Mouse (Mus musculus) right cerebral cortex, adult 18-20 months (tissue): Measurements from ENCODE around the gene Nrxn2.

Experiments used
- DNase-seq: peaks from one replicate; pipeline ENCODE4 v3.0.0; 2022; ENCODE audit warnings: mixed read lengths

Gene Nrxn2

GRCm38 (mm10) chr19:6416894-6417761 is 1.4 kb upstream of the Nrxn2 start:
- no peak for DNase-seq

GRCm38 (mm10) chr19:6418984-6419692 is 607 bp downstream of the Nrxn2 start:
- no peak for DNase-seq

- DNase-seq: no peak
Observed at GRCm38 (mm10) chr19:6419805-6420310, 1.3 kb downstream of the Nrxn2 start.

GRCm38 (mm10) chr19:6420481-6421210 is 2.1 kb downstream of the Nrxn2 start:
- DNase-seq: peak; percentile 80

DNA sequence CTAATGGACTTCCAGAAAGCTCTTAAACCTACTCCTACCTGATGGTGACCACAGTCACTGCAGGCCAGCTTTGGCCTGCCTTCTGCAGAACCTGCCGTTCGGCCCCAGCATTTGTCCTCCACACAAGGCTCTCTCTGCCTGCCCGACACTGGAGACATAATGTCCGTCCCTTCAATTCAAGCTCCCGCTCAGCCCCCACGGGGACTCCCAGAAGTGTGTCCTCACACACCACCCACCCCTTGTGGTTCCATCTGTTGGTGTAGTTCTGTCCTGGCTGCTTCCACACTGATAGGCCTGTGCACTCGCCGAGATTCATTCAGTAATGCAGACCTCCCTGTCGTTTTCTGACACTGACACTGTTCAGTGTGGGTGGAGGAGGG is 2.7 kb downstream of the Nrxn2 start:
- DNase-seq: peak; percentile 86

DNA sequence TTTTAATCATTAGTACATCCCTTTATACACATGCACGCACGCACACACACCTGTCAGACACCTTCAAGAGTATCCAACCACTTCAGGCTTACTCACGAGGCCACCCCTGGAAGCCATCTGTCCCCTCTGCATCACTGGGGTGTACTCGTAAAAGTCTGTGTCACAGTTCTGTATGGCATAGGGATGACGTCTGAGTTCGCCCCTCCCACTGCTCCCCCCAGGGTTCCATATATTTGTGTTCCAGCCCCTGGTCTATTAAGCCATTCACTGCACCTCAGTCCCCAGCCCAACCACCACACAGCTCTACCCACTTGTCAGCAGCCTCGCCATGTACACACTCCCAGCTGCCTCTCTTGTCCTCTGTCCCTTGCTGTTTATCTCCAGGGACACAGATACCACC is 3.5 kb downstream of the Nrxn2 start:
- DNase-seq: no peak

GRCm38 (mm10) chr19:6423241-6423640 is 4.7 kb downstream of the Nrxn2 start:
- DNase-seq: peak; percentile 83

GRCm38 (mm10) chr19:6424137-6424881 is 5.8 kb downstream of the Nrxn2 start:
- DNase-seq: no peak

DNA sequence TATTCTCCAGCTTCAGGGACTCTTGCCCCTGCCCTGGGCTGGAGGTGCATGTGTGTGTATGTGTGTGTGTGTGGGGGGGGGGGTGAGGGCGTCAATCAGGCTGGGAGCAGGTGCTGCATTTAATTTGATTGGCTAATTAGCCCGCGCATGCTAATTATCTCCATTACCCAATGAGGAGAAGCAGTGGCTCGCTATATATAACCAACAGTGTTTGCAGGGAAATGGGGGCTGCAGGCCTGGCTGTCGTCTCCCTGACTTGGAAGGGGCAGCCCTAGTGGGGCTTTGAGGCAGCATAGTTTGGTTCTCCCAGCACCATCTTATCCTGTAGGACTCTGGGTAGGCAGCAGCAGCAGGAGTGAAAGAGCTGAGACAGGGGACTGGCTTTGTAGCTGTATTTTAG is 7.1 kb downstream of the Nrxn2 start:
- no peak for DNase-seq

DNA sequence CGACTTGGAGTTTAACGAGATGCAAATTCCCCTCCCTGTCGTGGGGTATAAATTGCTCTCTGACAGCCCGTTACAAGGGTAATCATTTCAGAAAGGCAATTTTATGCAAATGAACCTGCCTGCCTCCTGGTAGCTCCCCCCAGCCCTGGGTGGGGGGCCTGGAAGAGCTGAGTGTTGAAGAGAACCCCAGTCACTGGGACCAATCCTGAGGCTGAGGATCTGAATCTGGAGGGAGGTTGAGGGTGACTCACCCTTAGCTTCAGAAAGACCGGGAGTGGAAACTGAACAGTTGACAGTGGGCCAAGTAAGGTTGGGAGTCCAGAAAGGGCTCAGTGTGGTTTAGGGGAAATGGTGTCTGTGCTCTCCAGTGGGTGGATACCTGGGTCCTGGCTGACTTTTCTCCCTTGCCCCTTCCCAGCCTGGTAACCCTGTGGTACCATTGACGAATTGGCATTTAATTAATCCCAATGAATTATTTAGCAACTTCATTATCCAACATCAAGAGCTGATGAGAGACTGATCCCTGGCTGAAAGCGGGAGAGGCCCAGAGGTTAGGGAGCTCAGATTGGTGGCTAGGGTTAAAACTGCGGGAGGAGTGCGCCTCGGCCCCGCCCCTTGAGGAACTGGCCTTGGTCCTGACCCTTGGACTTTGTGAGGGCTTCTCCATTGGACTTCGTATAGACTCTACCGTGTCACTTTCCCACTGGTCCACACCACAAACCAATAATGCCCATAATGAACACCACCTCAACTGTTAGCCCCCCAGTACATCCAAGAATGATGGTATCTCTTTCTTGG is 8.4 kb downstream of the Nrxn2 start:
- DNase-seq: no peak

DNA sequence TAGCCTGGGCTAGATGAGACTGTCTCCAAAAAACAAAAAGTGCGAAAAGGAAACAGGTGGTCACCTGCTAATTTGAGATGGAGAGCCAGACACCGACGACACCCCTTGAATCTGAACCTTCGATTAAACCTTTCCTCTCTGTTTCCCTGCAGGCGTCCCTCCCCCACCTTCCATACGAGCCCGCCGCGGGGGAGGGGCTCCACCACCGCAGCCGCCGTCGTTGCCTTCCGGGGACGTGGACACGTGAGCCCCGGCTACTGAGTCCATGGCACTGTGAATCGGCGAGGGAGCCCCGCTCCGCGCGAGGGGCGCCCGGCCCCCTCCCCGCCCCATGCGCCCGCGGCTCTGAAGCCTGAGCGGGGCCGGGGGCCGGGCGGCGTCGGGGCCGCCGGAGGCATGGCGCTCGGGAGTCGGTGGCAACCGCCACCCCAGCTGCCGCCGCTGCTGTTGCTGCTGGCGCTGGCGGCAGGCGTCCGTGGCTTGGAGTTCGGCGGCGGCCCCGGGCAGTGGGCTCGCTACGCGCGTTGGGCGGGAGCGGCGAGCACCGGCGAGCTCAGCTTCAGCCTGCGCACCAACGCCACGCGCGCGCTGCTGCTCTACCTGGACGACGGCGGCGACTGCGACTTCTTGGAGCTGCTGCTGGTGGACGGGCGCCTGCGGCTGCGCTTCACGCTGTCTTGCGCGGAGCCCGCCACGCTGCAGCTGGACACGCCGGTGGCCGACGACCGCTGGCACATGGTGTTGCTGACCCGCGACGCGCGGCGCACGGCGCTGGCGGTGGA is 9.3 kb downstream of the Nrxn2 start:
- DNase-seq: no peak

DNA sequence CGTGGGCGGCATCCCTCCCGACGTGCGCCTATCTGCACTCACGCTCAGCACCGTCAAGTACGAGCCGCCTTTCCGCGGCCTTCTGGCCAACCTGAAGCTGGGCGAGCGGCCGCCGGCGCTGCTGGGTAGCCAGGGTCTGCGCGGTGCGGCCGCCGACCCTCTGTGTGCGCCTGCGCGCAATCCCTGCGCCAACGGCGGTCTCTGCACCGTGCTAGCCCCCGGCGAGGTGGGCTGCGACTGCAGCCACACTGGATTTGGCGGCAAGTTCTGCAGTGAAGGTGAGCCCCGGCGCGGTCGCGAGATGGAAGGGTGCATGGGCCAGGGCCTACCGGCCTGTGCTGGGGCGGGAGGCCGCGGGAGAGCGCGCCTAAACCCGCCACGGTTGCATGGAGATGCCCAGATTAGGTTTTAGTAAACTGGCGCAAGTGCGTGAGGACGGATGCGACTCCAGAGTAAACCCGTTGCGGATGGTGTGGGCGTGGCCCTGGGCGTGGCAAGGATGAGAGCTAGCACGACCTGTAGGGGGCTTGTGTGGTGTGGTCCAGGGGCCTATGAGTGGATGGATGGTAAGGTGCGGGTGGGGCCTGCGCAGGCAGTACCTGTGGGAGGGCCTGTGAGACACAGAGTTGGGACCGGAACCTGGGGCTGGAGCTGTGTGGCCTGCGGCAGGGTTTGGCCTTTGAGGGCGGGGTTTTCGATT is 10.1 kb downstream of the Nrxn2 start:
- no peak for DNase-seq

GRCm38 (mm10) chr19:6443016-6443415 is 24.5 kb downstream of the Nrxn2 start:
- no peak for DNase-seq

DNA sequence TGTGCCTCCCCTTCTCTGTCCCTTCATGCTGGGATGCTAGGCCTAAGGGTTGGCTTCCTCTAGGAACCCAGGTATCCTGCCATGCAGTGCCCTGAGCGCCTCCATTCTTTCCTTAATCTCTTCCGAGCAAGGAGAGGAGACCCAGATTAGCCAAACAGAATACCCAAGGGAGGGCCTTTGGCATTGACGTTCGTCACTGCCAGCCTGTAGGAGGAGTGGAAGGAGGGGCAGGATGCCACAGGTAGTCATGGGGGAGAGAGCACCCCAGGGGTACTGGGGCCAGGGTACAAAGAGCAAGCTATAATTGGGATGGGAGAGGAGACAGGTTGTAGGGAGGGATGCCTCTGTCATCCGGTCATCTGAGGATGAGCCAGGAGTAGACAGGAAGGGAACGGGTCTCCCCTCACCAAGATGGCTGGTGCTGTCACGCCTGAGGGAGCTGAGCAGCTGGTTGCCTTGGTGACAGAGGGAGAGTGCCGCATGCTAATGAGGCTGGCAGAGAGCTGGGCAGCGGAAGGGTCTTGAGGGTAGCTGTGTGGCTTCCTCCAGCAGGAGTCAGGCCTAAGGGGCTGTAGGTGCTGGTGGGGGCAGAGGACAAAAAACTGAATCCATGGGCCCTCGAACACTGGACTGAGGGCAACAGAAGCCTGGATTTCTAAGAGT is 27.4 kb downstream of the Nrxn2 start:
- DNase-seq: no peak

DNA sequence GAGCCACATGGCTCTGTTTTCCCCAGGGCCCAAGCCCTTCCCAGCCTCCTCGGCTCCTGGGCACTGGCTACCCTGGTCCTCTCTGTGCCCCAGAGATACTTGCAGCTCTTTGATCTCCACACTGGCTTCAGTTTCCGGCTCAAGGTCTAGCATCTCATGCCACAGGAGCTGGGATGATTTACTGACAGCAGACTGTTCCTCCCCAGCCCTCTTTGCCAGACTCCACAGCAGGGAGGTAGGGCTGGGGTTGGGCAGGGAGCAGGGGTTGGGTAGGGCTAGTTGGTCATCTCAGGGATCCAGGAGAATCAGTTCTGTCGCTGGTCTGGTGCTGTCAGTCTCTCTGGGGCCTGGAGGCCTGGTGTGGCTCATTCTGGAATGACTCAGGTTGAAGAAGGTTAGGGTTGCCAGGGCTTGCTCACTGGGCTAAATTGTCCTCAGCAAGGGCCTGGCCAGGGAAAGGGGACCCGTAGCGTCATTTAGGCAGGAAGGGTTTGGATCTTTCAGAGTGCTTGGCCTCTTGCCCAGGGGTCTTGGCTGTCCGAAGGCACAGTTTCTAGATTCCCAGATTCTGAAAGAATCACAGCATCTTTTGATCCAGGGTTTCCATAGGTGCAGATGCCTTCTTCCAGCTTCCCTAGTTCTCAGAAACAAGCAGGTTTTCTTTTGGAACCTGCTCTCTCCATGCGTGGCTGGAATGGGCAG is 28.4 kb downstream of the Nrxn2 start:
- no peak for DNase-seq

DNA sequence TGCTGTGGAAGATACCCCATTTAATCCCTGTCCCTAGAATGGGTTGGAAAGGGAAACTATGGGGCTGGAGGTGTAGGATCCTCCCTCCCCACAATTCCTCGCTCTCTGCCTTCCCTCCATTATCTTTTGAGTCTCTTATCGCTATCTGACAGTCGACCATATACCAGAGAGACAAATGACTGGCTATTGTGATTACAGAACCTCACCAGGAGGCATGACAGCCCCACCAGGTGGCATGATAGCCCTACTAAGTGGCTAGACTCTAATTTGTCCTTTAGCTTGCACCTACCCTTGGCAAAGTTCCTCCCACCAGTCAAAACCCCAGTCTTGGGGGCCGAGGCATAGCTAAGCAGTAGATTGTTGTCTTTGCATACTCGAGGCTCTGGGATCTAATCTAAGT is 30.2 kb downstream of the Nrxn2 start:
- DNase-seq: no peak

DNA sequence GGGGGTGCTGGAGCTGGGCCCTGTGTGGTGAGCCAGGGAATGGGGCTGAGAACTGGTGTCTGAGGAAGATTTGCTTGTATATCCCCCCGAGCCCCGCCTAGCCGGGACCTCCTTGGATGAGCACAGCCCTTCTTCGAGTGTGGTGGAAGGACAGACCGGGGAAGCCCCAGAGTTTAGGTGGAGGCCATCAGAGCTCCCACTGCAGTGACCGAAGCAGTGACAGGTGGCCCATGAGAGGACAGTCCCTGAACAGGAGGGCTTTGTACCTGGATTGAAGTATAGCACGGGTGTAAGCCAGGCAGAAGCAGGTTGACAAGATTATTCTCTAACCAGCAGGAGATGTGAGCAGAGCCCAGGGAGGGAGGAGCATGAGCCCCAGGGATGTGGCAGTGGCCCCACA is 31.3 kb downstream of the Nrxn2 start:
- DNase-seq: no peak

DNA sequence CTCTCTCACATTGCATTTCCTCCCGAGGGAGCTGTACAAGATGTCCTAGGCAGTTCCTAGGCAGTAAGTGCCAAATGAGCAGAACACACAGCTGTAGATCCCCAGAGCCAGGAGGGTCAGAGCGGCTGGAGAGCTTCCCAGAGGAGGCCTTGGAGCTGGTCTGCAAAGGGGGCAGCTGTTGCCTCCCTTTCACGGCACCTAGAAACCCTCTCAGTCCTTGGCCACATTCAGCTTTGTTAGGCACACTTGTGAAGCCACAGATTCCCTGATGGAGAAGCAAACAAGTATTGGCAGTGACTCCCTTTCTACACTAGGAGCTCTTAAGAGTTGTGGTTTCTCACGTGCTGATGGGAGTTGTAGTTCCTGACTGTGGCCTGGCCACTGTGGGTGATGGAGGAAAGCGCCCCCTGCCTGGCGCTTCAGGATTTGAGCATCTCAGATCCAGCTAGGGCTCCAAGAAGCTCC is 33.5 kb downstream of the Nrxn2 start:
- DNase-seq: peak; percentile 85
